Mouse (Mus musculus) bone marrow macrophage, adult 2 months (primary cell): Measurements from ENCODE around the gene Mad1l1. TPM values are rescaled to one million over a fixed set of nuclear protein-coding genes. Genes with fewer than 3 reads are reported as not detected.
A peak's percentile ranks its signal among the peaks of the same experiment; 100 is the strongest.

Experiments used
- H3K27ac ChIP-seq: 2 replicates; pipeline ENCODE4 v1.5.1; 2012; ENCODE audit warnings: low read depth, low read length; ENCODE audit not compliant: insufficient read depth
- H3K4me1 ChIP-seq: 2 replicates; pipeline ENCODE4 v1.6.1; 2012; ENCODE audit warnings: low read length; ENCODE audit not compliant: control insufficient read depth, insufficient read depth
- H3K4me3 ChIP-seq: 2 replicates; pipeline ENCODE4 v1.5.1; 2012; ENCODE audit warnings: mild to moderate bottlenecking, low read length, moderate library complexity; ENCODE audit not compliant: insufficient read depth
- CTCF ChIP-seq: IDR thresholded peaks from 2 replicates; pipeline ENCODE4 v1.5.1; 2012; ENCODE audit warnings: low read depth, mild to moderate bottlenecking, low read length, moderate library complexity
- POLR2A ChIP-seq: IDR thresholded peaks from 2 replicates; pipeline ENCODE4 v1.6.1; 2012; ENCODE audit warnings: mild to moderate bottlenecking, low read depth, low read length, borderline replicate concordance
- polyA plus RNA-seq: library from polyadenylated mRNA; stranded (reverse); fragments of >200 nt; gene quantifications from 2 replicates; pipeline ENCODE4 v1.2.4, GENCODE M21; 2012; ENCODE audit not compliant: missing spikeins, insufficient read depth, insufficient read length

The Mad1l1 gene
- polyA plus RNA-seq, 1 experiment = 16.5 TPM

DNA sequence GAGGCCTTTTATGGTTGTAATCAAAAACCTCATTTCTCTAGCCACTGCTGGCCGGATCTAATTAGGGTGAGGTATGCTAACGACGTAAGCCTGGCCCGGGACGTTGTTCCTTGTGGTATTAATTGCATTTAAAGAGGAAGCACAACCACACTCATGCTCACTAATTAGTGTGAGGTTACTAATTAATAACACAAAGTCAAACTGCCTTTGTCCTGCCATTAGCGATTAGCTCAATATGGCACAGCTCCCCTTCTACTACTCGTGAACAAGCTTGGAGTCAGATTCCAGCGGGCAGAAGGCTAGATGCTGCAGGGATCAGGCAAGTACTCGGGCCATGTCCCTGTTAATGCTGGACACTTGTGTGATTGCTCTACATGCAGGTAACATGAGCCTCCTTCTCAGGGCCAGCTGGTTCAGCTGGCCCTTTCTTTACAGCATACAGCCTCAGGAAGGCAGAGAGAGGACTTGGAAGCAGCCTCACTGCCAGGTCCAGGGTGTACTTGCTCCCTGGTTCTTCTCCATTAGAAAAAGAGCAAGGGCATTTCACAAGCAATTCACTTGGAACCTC, 192.9 kb downstream of the Mad1l1 start:
- H3K4me1 ChIP-seq = peaks cover 4% of the 10 kb centered on the region
- no peak overlapping the region for H3K27ac ChIP-seq
- TF ChIP-seq CTCF = no peak
- TF ChIP-seq POLR2A = no peak
- no peak overlapping the region for H3K4me3 ChIP-seq

DNA sequence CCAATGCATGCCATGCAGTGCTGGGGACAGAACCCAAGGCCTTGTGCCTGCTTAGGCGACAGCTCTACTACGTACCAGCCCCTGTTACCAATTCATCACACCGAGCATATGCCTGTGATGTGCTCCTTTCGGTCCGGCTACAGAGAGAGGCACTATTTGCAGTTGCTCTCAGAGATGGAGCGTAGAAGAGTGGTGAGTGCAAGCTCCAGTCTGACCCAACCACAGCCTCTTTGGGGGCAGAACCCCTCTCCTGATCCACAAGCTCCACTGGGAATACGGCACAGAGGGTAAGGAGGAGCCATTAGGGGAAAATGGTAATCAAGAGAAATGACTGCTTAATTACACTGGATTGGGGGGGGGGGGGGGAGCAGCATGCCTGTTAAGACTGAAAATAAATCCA, 193.4 kb downstream of the Mad1l1 start:
- Histone ChIP-seq H3K4me3 (no peak overlapping the region), H3K27ac (no peak overlapping the region), H3K4me1 (peaks cover 4% of the 10 kb centered on the region)
- TF ChIP-seq POLR2A (no peak), CTCF (no peak)

DNA sequence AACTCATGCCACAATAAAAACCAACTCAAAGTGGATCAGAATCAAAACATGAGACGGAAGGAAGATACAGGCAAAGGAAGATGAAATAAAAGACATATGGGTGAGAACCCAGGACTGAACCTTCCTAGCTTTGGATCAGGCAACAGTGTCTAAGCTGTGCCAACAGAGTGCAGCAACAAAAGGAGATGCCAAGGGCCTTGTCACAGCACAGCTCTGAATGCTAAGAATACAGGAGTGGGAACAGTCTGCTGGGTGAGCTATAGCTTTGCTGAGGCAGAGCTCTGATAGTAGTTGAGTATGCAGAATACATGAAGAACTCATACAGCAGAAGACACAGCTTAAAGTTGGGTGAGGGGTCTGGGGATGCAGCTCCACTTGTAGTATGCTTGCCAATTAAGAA, 196.7 kb downstream of the Mad1l1 start:
- Histone ChIP-seq H3K4me3 (no peak overlapping the region), H3K27ac (no peak overlapping the region), H3K4me1 (peaks cover 4% of the 10 kb centered on the region)
- no peak for TF ChIP-seq CTCF
- TF ChIP-seq POLR2A = no peak

DNA sequence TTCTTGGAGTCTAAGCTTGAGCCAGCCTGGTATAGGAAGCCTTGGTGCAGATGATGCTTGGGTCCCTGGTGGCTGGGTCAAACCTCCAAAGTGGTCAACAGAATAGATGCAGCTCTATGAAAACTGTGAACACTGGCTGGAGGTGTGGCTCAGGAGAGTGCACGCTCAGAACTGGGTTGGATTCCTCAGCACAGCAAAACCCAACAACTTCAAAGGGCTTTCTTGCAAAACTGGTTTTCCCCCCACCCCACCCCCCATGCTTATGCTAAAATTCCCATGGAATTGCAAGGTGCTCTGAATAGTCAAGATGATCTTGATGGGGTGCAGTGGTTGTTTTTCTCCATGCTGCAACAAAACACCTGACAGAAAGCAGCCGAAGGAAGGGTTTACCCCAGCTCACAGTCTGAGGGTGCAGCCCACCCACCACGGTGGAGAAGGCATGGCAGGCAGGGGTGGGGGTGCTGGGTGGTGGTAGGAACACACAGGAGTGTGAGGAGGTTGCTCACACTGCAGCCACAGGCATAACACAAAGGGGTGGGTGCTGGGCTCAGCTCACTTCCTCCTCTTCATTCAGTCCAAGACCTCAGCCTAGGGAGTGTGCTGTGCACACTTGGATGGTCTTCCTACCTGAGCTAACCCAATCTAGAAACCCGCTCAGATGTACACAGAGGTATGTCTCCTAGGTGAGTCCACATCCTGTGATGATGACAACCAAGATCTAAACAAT, 197.5 kb downstream of the Mad1l1 start:
- Histone ChIP-seq H3K4me3 (no peak overlapping the region), H3K4me1 (peaks cover 4% of the 10 kb centered on the region)

DNA sequence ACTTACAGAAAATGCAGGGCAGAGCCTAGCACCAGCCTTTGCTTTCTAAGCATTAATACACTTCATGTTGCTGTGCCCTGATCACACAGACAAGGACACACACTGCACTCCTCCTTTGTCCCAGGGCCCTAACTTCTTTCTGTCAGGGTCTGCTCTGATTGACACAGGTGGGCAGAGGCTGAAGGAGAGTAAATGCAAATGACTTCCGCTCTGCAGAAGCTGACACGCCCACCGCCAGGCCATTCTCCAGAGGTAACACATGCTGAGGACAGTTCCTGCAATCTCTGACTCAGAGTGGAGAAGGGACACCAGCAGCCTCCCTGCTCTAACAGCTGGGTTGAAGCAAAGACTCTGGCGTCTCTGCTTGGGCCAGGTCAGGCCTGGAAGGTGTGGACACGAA, 198.2 kb downstream of the Mad1l1 start:
- no peak overlapping the region for H3K27ac ChIP-seq
- no peak for TF ChIP-seq POLR2A
- no peak for TF ChIP-seq CTCF
- H3K4me3 ChIP-seq = no peak overlapping the region
- peaks cover 4% of the 10 kb centered on the region for H3K4me1 ChIP-seq

More for the DNA sequence above, 197.5 kb downstream of the Mad1l1 start:
- TF ChIP-seq CTCF (no peak), POLR2A (no peak)
- no peak overlapping the region for H3K27ac ChIP-seq

DNA sequence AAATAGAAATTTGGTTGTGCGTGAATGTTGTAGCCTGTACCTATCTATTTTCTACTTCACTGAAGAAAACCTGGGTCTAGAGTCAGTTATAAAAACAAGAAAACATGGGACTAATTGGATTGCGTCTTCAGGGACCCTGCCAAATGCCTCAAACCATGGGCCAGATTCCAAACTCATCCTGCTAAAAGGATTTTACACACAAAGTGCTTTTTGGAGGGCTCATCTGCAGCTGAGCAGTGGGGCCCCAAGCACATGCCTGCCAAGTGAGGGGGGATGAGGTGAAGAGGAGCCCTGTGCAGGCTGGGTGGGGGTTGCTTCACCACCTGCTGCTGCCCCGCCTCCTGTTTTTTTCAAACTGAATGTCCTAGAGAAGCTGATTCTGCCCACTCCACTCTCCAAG, 199.4 kb downstream of the Mad1l1 start:
- Histone ChIP-seq H3K27ac (no peak overlapping the region), H3K4me1 (peaks cover 8% of the 10 kb centered on the region), H3K4me3 (no peak overlapping the region)
- no peak for TF ChIP-seq POLR2A
- no peak for TF ChIP-seq CTCF

DNA sequence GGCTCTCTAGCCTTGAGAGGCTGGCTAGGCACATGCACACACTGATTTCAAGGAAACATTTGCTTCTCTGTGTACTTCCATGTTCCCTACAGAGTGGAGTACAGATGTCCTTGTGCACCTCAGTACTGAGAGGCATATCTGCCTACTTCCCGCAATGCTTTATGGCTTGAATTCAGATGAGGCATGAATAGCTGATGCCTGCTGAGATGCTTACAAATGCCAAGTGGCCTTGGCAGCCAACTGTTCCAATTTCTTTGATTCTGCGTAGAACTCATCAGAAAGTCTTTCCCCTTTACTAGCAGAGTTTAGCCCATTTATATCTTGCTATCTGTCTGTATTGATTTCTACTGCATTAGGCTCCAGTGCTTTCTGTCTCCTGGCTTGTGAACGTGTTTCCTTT, 202.4 kb downstream of the Mad1l1 start:
- Histone ChIP-seq H3K27ac (no peak overlapping the region), H3K4me3 (no peak overlapping the region), H3K4me1 (peaks cover 24% of the 10 kb centered on the region)
- TF ChIP-seq CTCF (no peak), POLR2A (no peak)

DNA sequence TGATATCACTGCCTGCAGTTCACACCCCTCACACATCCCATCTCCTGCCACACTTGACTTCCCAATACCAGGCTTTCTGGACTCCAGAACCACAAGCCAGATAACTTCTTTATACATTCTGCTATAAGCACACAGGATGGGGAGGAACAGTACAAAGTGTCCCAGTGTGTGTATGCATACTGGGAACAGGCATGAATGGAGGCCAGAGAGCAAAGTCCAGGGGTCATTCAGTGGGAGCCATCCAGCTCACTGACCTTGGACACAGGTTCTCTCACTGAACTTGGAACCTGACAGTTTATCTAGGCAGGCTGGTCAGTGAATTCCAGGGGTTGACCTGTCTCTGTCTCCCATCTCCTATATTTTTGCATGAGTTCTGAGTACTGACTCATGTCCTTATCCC, 203.4 kb downstream of the Mad1l1 start:
- no peak overlapping the region for H3K4me3 ChIP-seq
- TF ChIP-seq CTCF (no peak), POLR2A (no peak)
- no peak overlapping the region for H3K27ac ChIP-seq
- H3K4me1 ChIP-seq = peaks cover 22% of the 10 kb centered on the region

DNA sequence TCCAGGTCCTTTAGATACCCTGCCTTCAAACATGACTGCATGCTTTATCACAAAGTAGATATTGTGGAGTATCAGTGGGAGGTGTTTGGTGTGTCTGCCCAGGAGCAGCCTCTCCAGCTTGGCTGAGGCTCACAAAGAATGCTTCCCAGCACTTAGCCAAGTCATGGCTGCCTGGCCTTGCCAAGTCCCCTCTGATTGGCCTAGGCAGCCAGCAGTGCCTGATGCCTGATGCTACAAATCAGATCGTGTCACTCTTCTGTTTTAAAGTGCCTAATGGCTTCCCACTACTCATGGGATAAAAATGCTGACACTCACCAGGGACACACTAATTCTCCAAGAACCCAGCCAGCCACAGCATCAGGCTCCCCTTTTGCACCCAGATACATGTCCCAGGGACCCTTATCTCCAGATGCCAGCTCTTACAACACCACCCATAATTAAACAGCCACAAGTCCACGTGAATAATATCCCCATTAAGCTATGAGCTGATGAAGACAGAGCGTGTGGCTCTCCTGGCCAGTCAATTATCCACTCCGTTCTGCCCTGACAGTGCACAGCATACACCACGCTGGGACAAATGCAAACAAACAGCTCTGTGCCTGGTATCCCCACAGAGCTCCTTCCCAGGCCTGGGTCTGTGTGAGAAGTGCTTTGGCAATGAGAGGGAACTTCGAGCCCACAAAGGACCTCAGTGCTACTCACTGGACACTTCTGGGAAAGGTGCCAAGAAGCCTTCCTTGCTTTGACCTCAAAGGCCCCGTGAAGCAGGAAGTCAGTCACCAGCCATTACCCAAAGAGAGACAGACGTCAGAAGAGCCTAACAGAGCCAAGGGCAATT, 205.7 kb downstream of the Mad1l1 start:
- H3K4me1 ChIP-seq = peaks cover 23% of the 10 kb centered on the region
- H3K27ac ChIP-seq = peak overlapping the region; percentile 62
- TF ChIP-seq POLR2A (no peak), CTCF (no peak)
- H3K4me3 ChIP-seq = no peak overlapping the region

DNA sequence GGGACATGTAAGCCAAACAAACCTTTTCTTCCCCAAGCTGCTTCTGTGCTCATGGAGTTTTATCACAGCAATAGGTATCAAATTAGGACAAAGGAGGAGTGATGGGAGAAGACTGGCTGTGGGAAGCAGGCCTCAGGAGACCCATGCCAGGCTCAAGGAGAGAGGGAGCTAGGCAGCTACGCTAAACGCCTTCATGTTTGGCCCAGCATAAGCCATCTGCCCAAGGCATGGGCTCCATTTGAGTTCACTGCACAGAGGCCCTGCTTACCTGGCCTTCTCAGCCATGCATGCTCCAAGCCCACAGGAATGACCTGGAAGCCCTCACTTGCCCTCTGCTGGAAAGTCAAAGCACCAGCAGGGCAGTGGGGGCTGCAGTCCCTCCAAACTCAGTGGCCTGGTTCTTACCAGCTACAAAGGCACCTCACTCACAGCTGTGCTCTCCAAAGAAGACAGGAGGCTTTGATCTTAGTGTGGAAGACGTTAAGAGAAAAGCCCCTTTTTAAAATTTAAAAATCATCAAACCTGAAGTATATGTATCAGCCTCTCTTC, 206.8 kb downstream of the Mad1l1 start:
- no peak for TF ChIP-seq CTCF
- TF ChIP-seq POLR2A = no peak
- peaks cover 28% of the 10 kb centered on the region for H3K4me1 ChIP-seq
- H3K4me3 ChIP-seq = no peak overlapping the region
- no peak overlapping the region for H3K27ac ChIP-seq
